Mouse (Mus musculus) CD4-positive, CD25-positive, alpha-beta regulatory T cell, adult 9 weeks (primary cell): ENCODE measurements around the gene Diras1. TPM values are rescaled to one million over a fixed set of nuclear protein-coding genes. Genes with fewer than 3 reads are reported as not detected.

Experiments
- polyA plus RNA-seq: library from polyadenylated mRNA; unstranded; fragments of 100-300 nt; shearing (Covaris generic); gene quantifications from one replicate; pipeline ENCODE4 v1.2.1, GENCODE M21; 2017

The Diras1 gene
- polyA plus RNA-seq: not detected

DNA sequence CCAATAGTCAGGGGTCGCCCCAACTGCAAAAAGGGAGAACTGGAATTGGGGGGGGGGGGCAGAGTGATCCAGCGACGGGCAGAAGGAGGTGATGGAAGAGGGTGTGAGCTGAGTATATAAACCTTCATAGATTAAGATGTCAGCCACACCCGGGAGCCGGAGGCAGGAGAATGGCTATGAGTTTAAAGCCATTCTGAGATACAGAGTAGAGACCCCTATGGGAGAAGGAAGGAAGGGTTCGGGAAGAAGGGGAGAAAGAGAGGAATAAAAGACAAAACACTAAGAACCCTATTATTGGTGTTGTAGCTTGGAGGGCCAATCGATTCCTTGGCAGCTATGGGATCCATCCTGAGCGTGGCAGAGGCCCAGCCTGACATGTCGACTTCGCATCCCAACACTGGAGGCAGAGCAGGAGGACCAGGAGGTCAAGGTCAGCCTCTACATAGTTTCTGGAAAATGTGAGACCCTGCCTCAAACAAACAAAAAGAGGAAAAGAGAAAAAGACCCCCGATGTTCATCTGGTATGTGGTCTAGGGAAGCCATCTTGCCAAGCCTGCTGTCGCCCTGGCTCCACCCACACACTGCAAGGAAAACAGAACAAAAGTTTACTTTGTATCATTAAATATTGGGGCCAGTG, at the start of gene Diras1:
TSS of gene Diras1 (minus strand) at position 24 of the 637 bp plus-strand sequence.

GRCm38 (mm10) chr10:81069836-81070235, 44.4 kb upstream of the Diras1 start, which contains the start of gene Thop1:
Thop1 (plus strand) TSS chr10:81070035.

GRCm38 (mm10) chr10:81059603-81060543, 34.4 kb upstream of the Diras1 start, which contains the start of gene Sgta:
Sgta (minus strand) TSS chr10:81060181.

DNA sequence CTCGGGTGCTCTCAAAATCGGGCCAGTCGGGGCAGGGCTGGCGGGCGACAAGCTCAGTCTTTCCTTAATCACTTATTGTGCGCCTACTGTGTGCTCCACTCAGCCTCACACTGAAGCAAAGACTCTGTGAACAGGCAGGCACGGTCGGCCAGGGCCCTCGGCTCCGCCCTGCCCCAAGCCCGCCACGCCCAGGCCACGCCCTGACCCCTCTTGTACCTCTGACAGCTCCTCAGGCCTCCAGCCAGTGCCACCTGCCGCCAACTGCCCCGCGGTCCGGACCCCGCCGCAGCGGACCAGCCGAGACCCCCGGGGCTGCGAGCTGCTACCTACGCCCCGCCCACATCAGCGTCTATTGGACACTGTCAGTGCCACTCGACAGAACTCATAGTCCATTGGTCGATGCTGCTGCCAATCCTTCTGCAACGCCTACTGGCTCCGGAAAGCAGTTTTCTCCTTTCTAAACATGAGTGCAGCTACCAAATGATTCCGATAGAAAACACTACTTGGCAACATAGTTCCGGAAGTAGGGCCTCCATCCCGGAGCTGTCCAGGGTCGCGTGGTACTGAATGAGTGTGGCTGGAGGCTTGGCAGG, 11.6 kb upstream of the Diras1 start, which contains the start of gene Slc39a3:
TSS of gene Slc39a3 (minus strand) at position 439 of the 593 bp plus-strand sequence.

GRCm38 (mm10) chr10:81014393-81015384, 10.8 kb downstream of the Diras1 start, which contains the start of gene Gng7:
Gng7 (minus strand) TSS chr10:81014945.

Other genes starting within 250 kb of the Diras1 start
- 98.7 TPM for gene Sf3a2, start 227.5 kb downstream of the Diras1 start, polyA plus RNA-seq
- gene Plekhj1, start 227.0 kb downstream of the Diras1 start, polyA plus RNA-seq: 166 TPM
- gene Amh, start 220.4 kb downstream of the Diras1 start, polyA plus RNA-seq: not detected
- not detected for gene Jsrp1, start 212.2 kb downstream of the Diras1 start, polyA plus RNA-seq
- 2,307 TPM for gene Oaz1, start 199.0 kb downstream of the Diras1 start, polyA plus RNA-seq
- not detected for gene Lingo3, start 181.6 kb downstream of the Diras1 start, polyA plus RNA-seq
- 236 TPM for gene Lsm7, start 170.5 kb downstream of the Diras1 start, polyA plus RNA-seq
- gene Sppl2b, start 170.4 kb downstream of the Diras1 start, polyA plus RNA-seq: 35.5 TPM
- gene Tmprss9, start 153.8 kb downstream of the Diras1 start, polyA plus RNA-seq: not detected
- 269 TPM for gene Timm13, start 124.7 kb downstream of the Diras1 start, polyA plus RNA-seq
- 10.1 TPM for gene Lmnb2, start 107.4 kb downstream of the Diras1 start, polyA plus RNA-seq
- gene Gadd45b, start 95.6 kb downstream of the Diras1 start, polyA plus RNA-seq: 80.1 TPM
- 0.14 TPM for gene Gng7, start 10.7 kb downstream of the Diras1 start, polyA plus RNA-seq
- gene Slc39a3, start 11.8 kb upstream of the Diras1 start, polyA plus RNA-seq: 11.8 TPM
- gene Sgta, start 34.5 kb upstream of the Diras1 start, polyA plus RNA-seq: 113 TPM
- 8.0 TPM for gene Thop1, start 44.4 kb upstream of the Diras1 start, polyA plus RNA-seq
- gene Creb3l3, start 73.2 kb upstream of the Diras1 start, polyA plus RNA-seq: 0.25 TPM
- gene Map2k2, start 80.3 kb upstream of the Diras1 start, polyA plus RNA-seq: 31.9 TPM
- gene Zbtb7a, start 109.6 kb upstream of the Diras1 start, polyA plus RNA-seq: 18.9 TPM
- 32.1 TPM for gene Pias4, start 142.3 kb upstream of the Diras1 start, polyA plus RNA-seq
- gene Eef2, start 151.0 kb upstream of the Diras1 start, polyA plus RNA-seq: 984 TPM
- 12.1 TPM for gene Dapk3, start 157.3 kb upstream of the Diras1 start, polyA plus RNA-seq
- not detected for gene 4930442H23Rik, start 158.2 kb upstream of the Diras1 start, polyA plus RNA-seq
- 0.37 TPM for gene Nmrk2, start 176.4 kb upstream of the Diras1 start, polyA plus RNA-seq
- 9.0 TPM for gene Atcay, start 205.2 kb upstream of the Diras1 start, polyA plus RNA-seq
- gene Zfr2, start 207.5 kb upstream of the Diras1 start, polyA plus RNA-seq: 3.7 TPM
- 134 TPM for gene Matk, start 227.3 kb upstream of the Diras1 start, polyA plus RNA-seq
- 139 TPM for gene Mrpl54, start 241.3 kb upstream of the Diras1 start, polyA plus RNA-seq
- 38.6 TPM for gene Apba3, start 241.3 kb upstream of the Diras1 start, polyA plus RNA-seq